Mouse (Mus musculus): Measurements from ENCODE around the gene Rnase11.

DNA sequence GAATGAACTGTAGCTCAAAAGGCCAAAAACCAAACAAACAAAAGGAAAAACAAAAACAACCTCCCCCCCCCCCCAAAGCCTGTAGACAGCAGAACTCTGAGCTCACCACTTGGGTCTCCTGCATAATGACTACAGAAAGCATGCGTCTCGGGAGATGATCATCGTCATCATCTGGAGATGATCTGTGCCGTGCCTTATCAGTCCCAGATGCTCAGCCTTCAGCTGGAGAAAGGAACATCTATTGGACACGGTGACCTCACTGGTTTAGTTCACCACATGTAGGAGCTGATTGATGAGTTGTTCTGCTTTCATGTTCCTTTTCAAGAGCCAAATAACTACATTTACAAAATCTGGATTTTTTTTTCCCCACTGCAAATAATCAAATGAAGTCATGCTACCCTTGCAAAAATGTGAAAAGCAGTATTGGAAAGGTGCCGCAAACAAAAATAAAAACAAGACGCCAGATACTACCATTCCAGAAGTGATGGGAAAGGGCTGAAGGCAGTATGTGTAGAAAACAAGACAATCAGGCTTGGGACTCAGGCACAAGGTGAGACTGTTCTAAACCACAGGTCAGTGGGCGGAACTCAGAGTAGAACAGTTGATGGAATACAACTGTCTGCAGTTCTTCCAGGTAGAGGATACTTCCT is 42.7 kb downstream of the Rnase11 start, which contains the start of gene Rnase10:
- TF ChIP-seq HCFC1 (IDR thresholded peaks at IDR 0.05; ENCODE audit: borderline replicate concordance, insufficient read depth, low read length), result no peak
- TF ChIP-seq MAFK (IDR thresholded peaks at IDR 0.05; ENCODE audit: insufficient read depth, low read depth, low read length), result no peak
- TF ChIP-seq CHD2 (IDR thresholded peaks at IDR 0.05; ENCODE audit: low read depth, low read length), result no peak
- TF ChIP-seq ZNF384 (IDR thresholded peaks at IDR 0.05; ENCODE audit: low read depth, low read length), result no peak
- no peak for TF ChIP-seq ZC3H11A (IDR thresholded peaks at IDR 0.05; ENCODE audit: borderline replicate concordance, low read depth, low read length)
